Mouse (Mus musculus) layer of hippocampus, postnatal 10 days (tissue): ENCODE measurements around the gene Pigb. TPM values are rescaled to one million over a fixed set of nuclear protein-coding genes. Genes with fewer than 3 reads are reported as not detected.

Experiments used
- DNase-seq, 2 experiments: peaks; one replicate each; pipeline ENCODE4 v3.0.0; 2021; ENCODE audit warnings: low spot score in 2 of 2
- total RNA-seq, 2 experiments: library from RNA; stranded (reverse); gene quantifications; 2 replicates each; pipeline ENCODE4 v1.2.3; 2021

Pigb gene
- total RNA-seq, 2 experiments from 2014 or later = 14.9 to 16.4 TPM

DNA sequence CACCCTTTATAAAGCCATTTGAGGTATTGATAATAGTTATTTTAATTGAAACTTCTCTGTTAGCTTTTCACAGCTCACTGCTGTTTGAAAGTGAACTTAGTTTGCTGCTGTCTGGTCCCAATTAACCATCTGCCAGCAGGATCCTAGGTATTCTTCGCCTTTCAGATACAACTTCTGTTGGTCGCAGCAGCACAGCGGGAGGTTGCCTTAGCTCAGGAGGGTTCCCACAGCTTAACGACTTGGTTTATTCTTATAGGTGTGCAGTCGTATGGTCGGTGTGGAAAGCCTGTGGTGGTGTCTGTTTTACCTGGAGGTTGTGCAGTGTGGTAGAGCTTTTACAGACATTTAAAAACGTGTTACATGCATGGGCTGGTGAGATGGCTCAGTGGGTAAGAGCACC is 43.4 kb downstream of the Pigb start:
- no peak for DNase-seq

DNA sequence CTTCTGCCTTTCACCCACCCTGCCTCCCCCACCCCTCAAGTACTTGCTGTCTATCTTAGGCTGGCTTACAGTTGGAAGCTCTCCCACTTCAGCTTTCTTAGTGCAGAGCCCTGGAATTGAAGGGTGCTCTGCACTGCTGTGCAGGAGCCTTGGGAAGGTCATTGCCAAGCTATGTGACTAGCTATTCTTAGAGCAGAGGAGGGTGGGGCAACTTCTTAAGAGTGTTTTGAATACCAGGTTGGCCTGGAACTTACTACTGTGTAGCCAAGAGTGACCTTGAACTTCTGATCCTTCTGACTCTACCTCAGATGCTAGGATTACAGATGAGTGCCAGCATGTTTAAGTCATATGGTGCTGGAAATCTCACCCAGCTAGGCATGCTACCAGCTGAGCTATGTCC is 44.0 kb downstream of the Pigb start:
- DNase-seq = no peak

DNA sequence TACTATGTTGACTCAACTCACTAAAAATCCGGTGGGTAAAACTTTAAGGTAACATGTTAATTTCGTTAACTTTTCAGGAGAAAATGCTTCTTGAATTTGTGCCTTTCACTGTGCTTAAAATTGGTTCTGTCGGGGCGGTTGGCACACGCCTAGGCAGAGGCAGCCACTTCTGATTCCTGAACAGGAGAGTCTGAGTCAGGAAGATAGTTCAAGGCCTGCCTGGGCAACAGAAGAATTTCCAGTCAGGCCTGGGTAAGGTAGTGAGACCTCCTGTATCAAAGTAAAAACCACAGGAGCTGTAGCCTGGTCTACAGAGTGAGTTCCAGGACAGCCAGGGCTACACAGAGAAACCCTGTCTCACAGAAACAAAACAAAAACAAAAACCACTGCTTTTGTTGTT is 47.6 kb downstream of the Pigb start:
- DNase-seq = no peak

GRCm38 (mm10) chr9:72991420-72991819 is 48.8 kb downstream of the Pigb start:
- DNase-seq = no peak

DNA sequence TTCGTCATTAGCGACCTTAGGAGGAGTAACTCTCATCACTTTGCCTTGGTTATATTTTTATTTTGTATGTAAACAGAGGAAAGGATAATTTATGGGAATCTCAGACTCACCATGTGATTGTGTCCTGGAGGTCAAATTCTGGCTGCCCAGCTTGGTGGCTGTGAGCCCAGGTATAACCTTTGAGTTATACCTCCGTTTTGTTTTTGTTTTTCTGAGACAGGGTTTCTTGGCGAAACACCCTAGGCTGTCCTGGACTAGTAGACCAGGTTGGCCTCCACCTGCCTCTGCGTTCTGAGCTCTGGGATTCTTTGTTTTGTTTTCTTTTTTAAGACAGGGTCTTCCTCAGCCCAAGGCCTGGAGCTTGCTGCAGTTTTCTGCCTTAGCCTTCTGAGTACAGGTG is 51.5 kb downstream of the Pigb start:
- DNase-seq = no peak

- DNase-seq = no peak
Observed at GRCm38 (mm10) chr9:72987703-72988102, 52.5 kb downstream of the Pigb start.

DNA sequence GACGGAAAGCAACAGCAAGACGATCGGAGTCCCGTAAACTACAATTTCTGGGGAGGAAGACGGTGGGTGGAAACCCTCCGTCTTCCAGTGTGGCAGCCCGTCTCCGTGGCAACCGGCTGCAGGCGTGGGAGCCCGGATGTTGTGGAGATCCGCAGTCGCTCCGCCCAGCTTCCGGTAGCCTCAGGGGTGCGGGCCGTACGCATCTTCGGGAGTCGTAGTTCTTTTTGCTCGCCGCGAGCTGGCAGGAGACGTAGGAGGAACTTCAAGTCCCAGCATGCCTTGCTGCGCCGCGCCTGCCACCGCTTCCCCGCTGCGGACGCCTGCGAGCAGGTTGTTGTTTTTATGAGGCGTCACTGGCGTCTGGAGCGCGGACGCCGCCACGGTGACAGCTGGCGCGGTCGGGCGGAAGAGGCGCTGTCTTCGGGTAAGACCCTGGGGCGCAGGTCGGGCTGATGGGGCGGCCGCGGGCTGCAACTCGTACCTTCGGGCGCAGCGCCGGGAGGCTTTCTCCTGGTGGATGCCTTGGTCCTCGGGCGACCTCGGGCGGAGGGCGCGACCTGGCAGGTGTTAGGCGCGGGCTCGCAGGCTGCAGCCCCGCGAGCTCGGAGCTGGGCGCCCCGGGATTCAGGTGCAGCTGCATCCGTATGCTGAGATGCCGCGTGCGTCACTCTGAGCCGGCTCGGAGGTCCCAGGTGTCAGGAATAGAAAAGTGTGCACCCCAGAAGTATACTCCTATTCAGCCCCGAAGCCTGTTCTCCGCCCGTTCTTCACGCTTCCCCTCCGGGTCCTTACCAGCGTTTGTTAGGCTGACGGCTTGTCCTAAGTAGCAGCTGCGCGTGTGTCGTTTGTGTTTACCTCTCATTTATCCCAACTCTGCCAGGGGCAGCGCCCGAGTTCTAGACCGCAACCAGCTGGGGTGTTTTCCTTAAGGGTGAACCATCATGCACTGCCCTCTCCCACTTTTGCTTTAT is 54.6 kb downstream of the Pigb start, which contains the start of the genes Ccpg1os and Ccpg1:
Gene Ccpg1os (minus strand): TSS at position 133 of the 971 bp plus-strand sequence.
Gene Ccpg1 (plus strand): TSS at position 180 of the 971 bp plus-strand sequence.
- peak; percentile 94 to 96 for DNase-seq

DNA sequence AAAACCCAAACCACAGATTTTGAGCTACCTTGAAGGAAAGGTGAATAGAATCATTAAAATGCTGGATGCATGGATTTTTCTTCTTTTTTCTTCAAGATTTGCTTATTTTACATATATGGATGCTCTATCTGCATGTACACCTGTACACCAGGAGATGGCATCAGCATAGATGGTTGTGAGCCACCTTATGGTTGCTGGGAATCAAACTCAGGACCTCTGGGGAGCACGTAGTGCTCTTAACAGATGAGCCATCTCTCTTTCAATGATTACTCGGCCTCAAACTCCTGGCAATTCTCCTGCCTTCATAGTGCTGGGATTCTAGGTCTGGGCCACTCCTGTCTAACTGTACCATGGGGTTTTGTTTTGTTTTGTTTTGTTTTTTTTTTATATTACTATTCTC is 57.1 kb downstream of the Pigb start:
- no peak for DNase-seq

GRCm38 (mm10) chr9:72975242-72975641 is 64.9 kb downstream of the Pigb start:
- DNase-seq = no peak

- DNase-seq = no peak
Observed at GRCm38 (mm10) chr9:72974734-72975133, 65.4 kb downstream of the Pigb start.

GRCm38 (mm10) chr9:72972984-72973383 is 67.2 kb downstream of the Pigb start:
- no peak for DNase-seq

- no peak for DNase-seq
Observed at GRCm38 (mm10) chr9:72972435-72972834, 67.7 kb downstream of the Pigb start.

DNA sequence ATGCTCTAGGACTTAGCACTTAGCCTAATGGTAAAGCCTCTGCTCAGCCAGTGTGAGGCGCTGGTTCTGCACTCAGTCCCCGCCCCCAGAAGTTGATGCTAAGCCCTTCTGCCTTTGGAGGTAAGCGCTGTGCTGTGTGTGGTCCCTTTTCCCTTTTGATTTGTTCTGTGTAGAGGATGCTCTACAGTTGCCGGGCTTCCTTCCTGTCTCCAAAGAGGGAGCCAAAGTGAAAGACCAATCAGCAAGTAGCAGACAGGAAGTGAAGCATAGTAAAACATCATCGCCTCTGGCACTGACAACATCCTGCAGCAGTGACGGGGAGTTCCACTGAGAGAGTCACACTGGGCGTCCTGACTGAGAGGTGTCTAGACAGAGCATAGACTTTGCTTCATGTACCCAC is 70.3 kb downstream of the Pigb start:
- no peak for DNase-seq

DNA sequence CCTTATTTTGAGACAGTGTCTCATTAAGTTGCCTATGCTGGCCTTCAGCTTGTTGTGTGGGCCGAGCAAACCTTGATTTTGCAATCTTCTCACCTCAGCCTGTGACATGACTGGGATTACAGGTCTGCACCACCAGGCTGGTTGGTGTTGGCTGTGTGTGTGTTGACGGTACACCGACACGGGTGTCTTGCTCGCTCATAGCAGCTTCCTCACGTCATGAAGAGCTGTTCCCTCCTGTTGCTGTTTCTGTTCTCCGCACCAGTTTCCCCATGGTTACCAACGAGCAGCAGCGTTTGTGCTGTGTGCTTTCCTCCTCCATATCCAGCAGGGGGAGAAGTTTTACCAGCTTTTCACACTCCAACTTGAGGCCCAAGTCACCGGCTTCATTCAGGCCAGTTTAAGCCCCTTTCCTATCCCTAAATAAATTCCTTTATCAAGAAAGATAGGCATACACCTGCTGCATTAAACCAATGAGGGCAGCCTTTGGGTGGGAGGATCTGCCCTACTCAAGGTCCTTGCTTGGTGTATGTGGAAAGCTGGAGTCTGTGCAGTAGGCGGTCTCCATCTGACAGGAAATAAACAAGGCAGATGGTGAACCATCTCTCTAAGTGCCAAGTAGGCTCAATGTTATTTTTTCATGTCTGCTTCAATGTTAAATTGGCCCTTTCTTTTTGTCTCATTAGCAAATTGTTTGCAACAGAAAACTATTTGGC is 71.7 kb downstream of the Pigb start:
- DNase-seq = peak; percentile 71 to 74

- DNase-seq = no peak
Observed at GRCm38 (mm10) chr9:72961959-72962358, 78.2 kb downstream of the Pigb start.

DNA sequence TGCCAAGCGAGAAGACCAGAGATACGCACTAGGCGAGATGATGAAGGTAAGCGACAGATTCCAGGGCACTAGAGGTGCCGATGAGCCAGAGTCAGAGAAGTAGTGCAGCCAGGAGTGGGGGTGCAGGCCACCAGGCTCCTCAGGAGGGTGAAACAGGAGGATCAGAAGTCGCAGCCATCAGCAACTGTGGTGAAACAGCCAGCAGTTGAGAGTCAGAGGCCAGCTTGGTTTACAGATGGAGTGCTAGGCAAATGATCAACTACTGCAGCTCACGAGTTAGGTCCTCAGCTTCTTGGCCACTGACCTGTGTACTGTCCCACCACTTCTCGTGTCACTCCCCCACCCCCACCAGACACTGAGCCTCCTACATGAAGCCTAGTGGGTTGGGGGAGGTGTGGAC is 78.8 kb downstream of the Pigb start:
- no peak for DNase-seq

- DNase-seq = peak; percentile 69 to 79
Observed at GRCm38 (mm10) chr9:72958521-72959450, 81.4 kb downstream of the Pigb start, which contains the start of the genes Dyx1c1 and Gm44503. Gene Dyx1c1 (plus strand): TSS chr9:72958785. Gene Gm44503 (plus strand): TSS chr9:72958852.
